Mouse (Mus musculus) intestine, postnatal 0 days (tissue): Measurements from ENCODE around the gene Tstd3. TPM values are rescaled to one million over a fixed set of nuclear protein-coding genes. Genes with fewer than 3 reads are reported as not detected.

ENCODE experiments used
- ATAC-seq: fragments of 200-750 bp; cut with Nextera tagmentation; 2 replicates; pipeline ENCODE4 v1.8.0; 2017; ENCODE audit warnings: mild to moderate bottlenecking, moderate TSS enrichment, moderate library complexity
- H3K27ac ChIP-seq: fragments of 300-500 bp; sonication (generic); 2 replicates; pipeline ENCODE4 v1.5.1; 2014; ENCODE audit warnings: mild to moderate bottlenecking, low read depth, low read length, moderate library complexity
- H3K27me3 ChIP-seq: fragments of 300-500 bp; sonication (generic); replicated peaks from 2 replicates; pipeline ENCODE4 v1.6.1; 2014; ENCODE audit warnings: low read length, mixed read lengths; ENCODE audit not compliant: control insufficient read depth, insufficient read depth
- H3K36me3 ChIP-seq: fragments of 300-500 bp; sonication (generic); 2 replicates; pipeline ENCODE4 v1.6.1; 2014; ENCODE audit warnings: mild to moderate bottlenecking, moderate library complexity; ENCODE audit not compliant: control insufficient read depth, insufficient read depth
- H3K4me1 ChIP-seq: fragments of 300-500 bp; sonication (generic); replicated peaks from 2 replicates; pipeline ENCODE4 v1.6.1; 2014; ENCODE audit warnings: antibody characterized with exemption, low read length, mixed read lengths; ENCODE audit not compliant: control insufficient read depth, insufficient read depth
- H3K4me2 ChIP-seq: fragments of 300-500 bp; sonication (generic); replicated peaks from 2 replicates; pipeline ENCODE4 v1.6.1; 2014; ENCODE audit warnings: low read depth, mild to moderate bottlenecking, moderate library complexity
- H3K4me3 ChIP-seq: fragments of 300-500 bp; sonication (generic); 2 replicates; pipeline ENCODE4 v1.5.1; 2014; ENCODE audit warnings: low read depth, low read length
- H3K9ac ChIP-seq: fragments of 300-500 bp; sonication (generic); 2 replicates; pipeline ENCODE4 v1.6.1; 2014; ENCODE audit warnings: mild to moderate bottlenecking, low read depth, low read length
- H3K9me3 ChIP-seq: fragments of 300-500 bp; sonication (generic); 2 replicates; pipeline ENCODE4 v1.6.1; 2016; ENCODE audit warnings: mixed run types; ENCODE audit not compliant: control insufficient read depth
- CTCF ChIP-seq: sonication (generic); IDR thresholded peaks from 2 replicates; pipeline ENCODE4 v1.5.1; 2016; ENCODE audit warnings: low read depth, mild to moderate bottlenecking, control low read depth, antibody characterized with exemption, moderate library complexity
- WGBS: fragments of 180-500 bp; shearing (Covaris S2); extraction: QIAGEN DNeasy Blood & Tissue Kit; methylation state at CpG from one replicate; pipeline ENCODE4 v1.1.7; 2014; 5-methylcytosine and 5-hydroxymethylcytosine counted together
- polyA plus RNA-seq: library from polyadenylated mRNA; unstranded; fragments of >200 nt; fragmentation: Nextera tagmentation; extraction: Ambion mirVana; gene quantifications from 2 replicates; pipeline ENCODE4 v1.2.1, GENCODE M21; 2015

Tstd3 gene
- polyA plus RNA-seq, 1 experiment from 2014 or later: 21.1 TPM

GRCm38 (mm10) chr4:21727615-21728165, 39.3 kb downstream of the Tstd3 start, which contains the start of gene Ccnc:
Gene Ccnc, plus strand, starts transcription at chr4:21727701.
- under 1% methylated on average over 37 of the region's 37 CpGs for WGBS
- Histone ChIP-seq H3K9ac (peak within 1 kb of the TSS; percentile 64), H3K4me2 (peak within 1 kb of the TSS; percentile 67), H3K27me3 (no peaks in the 10 kb centered on the region), H3K9me3 (no peaks in the 10 kb centered on the region), H3K4me1 (no peaks in the 10 kb centered on the region), H3K36me3 (no peaks in the 10 kb centered on the region), H3K4me3 (peak within 1 kb of the TSS; percentile 70), H3K27ac (peak within 1 kb of the TSS; percentile 54; the same call in 1 of the 2 replicates)
- no peak for TF ChIP-seq CTCF
- peak; percentile 98 for ATAC-seq

GRCm38 (mm10) chr4:21726912-21727614, 39.9 kb downstream of the Tstd3 start:
- Histone ChIP-seq H3K27me3 (no peaks in the 10 kb centered on the region), H3K4me2 (peak overlapping the region; percentile 67), H3K36me3 (no peaks in the 10 kb centered on the region), H3K9me3 (no peaks in the 10 kb centered on the region), H3K27ac (no peak overlapping the region; the same call in 1 of the 2 replicates), H3K4me1 (no peaks in the 10 kb centered on the region), H3K9ac (peak overlapping the region; percentile 64), H3K4me3 (peak overlapping the region; percentile 70)
- WGBS: under 1% methylated on average over 22 of the region's 22 CpGs
- ATAC-seq: peak; percentile 36
- TF ChIP-seq CTCF: peak; percentile 80

- Histone ChIP-seq H3K4me2 (no peak overlapping the region), H3K36me3 (no peaks in the 10 kb centered on the region), H3K27me3 (no peaks in the 10 kb centered on the region), H3K4me3 (no peak overlapping the region), H3K9ac (no peak overlapping the region), H3K9me3 (no peaks in the 10 kb centered on the region), H3K27ac (no peak overlapping the region), H3K4me1 (no peaks in the 10 kb centered on the region)
- no peak for TF ChIP-seq CTCF
- no peak for ATAC-seq
- 64% methylated on average over 7 of the region's 7 CpGs for WGBS
These were observed 44.2 kb downstream of the Tstd3 start for GRCm38 (mm10) chr4:21722752-21723334.

- ATAC-seq: peak; percentile 93
- Histone ChIP-seq H3K4me2 (no peak overlapping the region), H3K27me3 (no peaks in the 10 kb centered on the region), H3K9me3 (no peaks in the 10 kb centered on the region), H3K36me3 (no peaks in the 10 kb centered on the region), H3K27ac (no peak overlapping the region), H3K9ac (no peak overlapping the region), H3K4me3 (no peak overlapping the region), H3K4me1 (0 out of 2 replicates have a peak, but pooled peaks cover 4% of the 10 kb centered on the region)
- 3% methylated on average over 13 of the region's 13 CpGs for WGBS
- peak; percentile 22; the same call in 1 of the 2 replicates for TF ChIP-seq CTCF
These were observed 54.9 kb downstream of the Tstd3 start for GRCm38 (mm10) chr4:21712147-21712546.

Other genes starting within 250 kb of the Tstd3 start
- not detected in 2 replicates for gene Prdm13, start 81.2 kb downstream of the Tstd3 start, polyA plus RNA-seq
- 20.2 and 20.7 TPM in 2 replicates for gene Ccnc, start 39.5 kb downstream of the Tstd3 start, polyA plus RNA-seq
- 3.4 and 3.7 TPM in 2 replicates for gene Usp45, start 56 bp downstream of the Tstd3 start, polyA plus RNA-seq
- 36.3 and 41.6 TPM in 2 replicates for gene Pnisr, start 80.4 kb upstream of the Tstd3 start, polyA plus RNA-seq
- gene Coq3, start 112.5 kb upstream of the Tstd3 start, polyA plus RNA-seq: 11.8 and 12.0 TPM in 2 replicates
- gene Faxc, start 164.1 kb upstream of the Tstd3 start, polyA plus RNA-seq: 1.5 TPM in 2 replicates